Mouse (Mus musculus): ENCODE measurements around the gene Tmem151a.

Tmem151a gene

DNA sequence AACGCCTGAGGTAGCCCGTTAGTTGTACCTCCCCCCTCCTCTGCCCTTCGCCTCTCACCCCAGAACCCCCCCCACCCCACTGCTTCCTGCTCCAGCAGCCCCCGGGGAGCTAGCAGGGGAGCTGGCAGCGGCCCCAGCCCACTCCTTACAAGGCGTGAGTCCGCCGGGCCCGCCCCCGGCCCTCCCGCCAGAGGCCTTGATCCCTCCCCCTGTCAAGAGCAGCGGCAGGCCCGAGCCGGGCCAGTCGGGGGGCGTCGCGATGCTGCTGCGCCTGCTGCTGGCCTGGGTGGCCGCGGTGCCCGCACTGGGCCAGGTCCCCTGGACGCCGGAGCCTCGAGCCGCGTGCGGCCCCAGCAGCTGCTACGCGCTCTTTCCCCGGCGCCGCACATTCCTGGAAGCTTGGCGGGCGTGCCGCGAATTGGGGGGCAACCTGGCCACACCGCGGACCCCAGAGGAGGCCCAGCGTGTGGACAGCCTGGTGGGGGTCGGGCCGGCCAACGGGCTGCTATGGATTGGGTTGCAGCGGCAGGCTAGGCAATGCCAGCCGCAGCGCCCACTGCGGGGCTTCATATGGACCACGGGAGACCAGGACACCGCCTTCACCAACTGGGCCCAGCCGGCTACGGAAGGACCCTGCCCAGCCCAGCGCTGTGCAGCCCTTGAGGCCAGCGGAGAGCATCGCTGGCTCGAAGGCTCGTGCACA lies 17.3 kb downstream of the Tmem151a start, which contains the start of gene Cd248:
Gene Cd248, plus strand, starts transcription at position 212 of the 703 bp plus-strand sequence.
- DNase-seq (ENCODE audit: low spot score in 2 of 2) = peak in 1 of 2 experiments; percentile 25

DNA sequence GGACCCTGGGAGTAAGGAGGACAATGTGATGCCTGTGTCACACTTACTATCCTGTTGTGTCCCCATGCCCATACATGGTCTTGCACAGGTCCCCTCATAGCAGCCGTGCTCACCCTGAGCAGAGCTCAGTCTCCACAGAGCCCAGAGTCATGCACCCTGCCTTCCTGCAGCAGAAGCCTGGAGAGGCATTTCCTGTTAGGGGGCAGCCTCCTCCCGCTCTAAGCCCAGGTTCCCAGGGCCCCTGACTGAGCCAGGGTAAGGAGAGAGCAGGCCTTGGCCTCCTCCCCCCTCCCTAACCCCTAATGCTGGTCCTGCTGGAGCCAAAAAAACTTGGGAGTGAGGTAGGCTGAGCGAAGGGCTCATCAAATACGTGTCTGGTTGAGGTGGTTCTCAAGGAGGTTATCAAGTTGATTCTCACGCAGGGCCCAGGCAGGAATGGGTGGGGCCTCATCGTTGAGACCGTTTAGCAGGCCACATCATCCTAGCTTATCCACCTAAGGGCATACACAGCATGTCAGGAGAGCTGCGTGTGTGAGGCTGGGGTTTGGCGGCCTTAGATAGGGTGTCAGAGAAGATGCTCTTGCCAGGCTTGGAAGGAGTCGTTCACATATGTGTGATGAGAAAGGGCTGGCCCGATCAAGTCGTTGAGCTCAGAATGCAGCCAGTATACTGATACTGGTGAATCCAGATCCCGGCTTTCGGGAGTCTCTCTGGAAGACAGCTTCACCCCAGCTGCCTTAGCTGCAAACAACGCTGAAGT lies 18.1 kb downstream of the Tmem151a start:
- peak in 1 of 2 experiments; percentile 51 for DNase-seq (ENCODE audit: low spot score in 2 of 2)

DNA sequence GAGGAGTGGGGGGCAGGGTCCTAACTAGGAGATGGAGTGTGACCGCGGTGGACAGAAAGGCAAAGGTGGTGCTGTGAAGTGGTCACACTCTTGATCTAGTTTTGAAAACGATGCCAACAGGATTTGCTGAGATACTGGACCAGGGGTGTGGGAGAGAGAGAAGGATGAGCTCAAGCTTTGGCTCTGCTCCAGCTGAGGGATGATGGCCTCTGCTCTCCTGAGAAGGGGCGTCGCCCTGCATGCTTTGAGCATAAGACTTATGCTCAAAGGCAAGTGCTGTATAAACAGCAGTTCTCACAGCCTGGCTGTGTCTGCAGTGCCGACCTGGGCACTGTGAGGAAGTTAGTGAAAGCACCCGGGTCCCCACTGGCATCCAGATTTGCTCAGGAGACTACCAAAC lies 20.2 kb downstream of the Tmem151a start:
- DNase-seq (ENCODE audit: low spot score in 2 of 2) = no peak

DNA sequence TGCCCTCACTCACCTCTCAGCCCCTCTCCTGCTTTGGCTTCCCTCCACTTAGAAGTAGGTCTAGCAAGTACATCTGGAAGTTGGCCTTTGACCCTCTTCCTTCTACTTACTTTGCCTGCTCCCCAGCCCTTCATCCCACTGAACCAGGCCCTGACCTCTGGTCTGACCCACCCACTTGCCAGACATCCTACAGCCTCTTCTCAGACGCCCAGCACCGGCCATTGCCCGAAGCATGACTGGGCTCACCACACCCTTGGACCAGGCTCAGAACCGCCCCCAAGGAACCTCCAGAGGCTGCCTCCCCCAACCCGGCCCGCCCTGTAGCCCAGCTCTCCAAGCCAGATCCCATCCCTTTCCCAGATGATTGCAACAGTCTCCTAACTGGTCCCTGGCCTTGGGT lies 22.9 kb downstream of the Tmem151a start:
- no peak for DNase-seq (ENCODE audit: low spot score in 2 of 2)

DNA sequence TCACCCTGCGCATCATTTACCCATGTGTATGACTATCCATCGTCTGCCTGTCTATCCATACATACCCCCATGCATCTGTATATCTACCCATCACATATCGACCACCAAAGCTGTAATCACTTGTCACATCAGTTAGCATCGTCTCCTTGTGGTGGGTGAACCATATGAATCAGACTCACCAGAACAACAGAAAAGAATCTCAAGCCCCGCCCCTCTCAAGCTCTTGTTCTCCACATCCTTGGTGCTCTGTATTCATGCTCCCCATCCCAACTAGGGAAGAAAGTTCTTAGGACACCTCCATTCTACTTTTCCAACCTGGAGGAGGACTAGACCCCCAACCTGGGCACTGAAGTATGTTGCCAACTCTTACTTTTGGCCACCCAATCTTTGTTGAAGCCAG lies 23.3 kb downstream of the Tmem151a start:
- DNase-seq (ENCODE audit: low spot score in 2 of 2) = no peak

DNA sequence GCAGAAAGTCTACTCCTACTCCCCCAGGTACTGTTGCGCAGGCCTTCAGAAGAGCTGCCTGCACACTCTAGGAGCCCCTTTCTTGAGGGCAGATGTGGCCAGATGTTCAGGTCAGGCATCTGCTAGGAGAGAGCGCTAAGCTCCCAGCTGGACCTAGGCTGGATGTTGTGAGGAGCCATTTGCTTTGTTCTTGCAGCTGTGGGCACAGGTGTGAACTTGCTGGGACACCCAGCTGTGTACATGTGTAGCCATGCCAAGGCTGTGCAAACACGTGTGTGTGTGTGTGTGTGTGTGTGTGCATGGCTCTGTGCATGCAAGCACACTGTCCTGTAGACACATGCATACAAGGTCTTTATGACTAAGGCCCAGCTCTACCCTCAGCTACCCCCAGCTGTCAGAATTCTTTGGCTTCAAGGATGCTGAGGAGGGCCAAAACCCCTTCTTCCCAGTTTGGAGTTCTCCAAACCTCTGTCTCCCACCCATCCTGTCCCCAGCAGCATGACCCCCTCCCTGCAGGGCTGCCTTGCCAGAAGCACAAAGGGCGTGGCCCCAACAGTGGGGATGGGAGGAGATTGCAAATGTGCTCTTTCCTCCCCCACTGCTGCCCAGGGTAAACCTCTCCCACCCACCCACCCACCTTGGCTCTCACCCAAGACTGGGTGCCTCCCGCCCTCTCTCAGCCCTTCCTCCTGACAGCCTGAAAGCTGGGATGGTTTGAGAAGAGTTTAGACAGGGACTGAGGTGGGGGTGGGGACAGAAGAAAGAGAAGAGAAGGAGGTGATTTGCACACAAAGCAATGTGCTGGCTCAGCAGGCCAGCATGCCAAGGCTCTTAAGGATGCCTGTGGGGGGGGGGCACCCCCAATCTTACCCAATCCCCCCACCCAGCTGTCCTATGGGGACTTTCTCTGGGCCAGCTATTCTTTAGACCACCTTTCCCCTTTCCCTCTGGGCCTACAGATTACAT lies 24.7 kb downstream of the Tmem151a start:
- DNase-seq (ENCODE audit: low spot score in 2 of 2) = no peak

DNA sequence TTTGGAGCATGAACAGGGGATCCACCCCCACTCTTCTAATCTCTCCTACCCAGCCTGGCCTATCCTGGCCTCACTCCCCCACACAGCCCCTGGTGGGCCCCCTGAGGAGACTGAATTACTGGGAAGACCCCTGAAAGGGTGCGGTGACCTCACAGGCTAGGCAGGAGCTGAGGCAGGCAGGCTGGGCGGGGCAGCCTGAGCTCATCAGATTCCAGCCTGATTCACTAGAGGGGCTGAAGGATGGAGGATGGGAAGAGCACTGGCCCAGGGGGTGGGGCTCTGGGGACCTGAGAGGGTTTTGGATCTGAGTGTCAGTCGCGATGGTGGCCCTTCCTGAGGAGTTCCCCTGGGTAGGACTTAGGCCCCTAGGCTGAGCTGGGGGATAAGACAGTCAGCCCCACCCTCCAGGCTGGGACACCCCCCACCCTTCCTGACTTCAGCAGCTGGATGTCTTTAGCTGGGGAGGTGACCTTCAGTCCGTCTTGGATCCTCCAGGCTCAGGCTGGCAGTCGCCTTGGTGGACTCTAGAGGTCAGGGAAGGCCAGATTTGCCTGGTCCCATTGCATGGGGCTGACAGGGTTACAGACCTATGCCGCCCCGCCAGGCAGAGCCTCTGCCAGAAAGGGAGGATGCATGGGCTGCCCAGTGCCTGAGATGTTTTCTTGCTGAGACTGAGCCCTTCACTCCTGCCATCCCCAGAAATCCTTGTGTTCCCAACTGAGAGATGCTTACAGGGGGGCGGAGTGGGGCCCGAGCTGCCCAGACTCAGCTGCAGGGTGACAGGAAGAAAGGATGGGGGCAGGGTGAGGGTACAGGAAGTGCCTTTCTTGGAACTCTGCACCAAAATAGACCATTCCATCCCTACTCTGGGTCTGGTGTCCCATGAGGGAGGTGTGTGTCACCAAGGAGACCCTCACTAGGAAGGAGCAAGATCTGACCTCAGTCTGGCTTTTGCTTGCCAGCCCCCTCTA lies 26.2 kb downstream of the Tmem151a start:
- DNase-seq (ENCODE audit: low spot score in 2 of 2) = no peak

DNA sequence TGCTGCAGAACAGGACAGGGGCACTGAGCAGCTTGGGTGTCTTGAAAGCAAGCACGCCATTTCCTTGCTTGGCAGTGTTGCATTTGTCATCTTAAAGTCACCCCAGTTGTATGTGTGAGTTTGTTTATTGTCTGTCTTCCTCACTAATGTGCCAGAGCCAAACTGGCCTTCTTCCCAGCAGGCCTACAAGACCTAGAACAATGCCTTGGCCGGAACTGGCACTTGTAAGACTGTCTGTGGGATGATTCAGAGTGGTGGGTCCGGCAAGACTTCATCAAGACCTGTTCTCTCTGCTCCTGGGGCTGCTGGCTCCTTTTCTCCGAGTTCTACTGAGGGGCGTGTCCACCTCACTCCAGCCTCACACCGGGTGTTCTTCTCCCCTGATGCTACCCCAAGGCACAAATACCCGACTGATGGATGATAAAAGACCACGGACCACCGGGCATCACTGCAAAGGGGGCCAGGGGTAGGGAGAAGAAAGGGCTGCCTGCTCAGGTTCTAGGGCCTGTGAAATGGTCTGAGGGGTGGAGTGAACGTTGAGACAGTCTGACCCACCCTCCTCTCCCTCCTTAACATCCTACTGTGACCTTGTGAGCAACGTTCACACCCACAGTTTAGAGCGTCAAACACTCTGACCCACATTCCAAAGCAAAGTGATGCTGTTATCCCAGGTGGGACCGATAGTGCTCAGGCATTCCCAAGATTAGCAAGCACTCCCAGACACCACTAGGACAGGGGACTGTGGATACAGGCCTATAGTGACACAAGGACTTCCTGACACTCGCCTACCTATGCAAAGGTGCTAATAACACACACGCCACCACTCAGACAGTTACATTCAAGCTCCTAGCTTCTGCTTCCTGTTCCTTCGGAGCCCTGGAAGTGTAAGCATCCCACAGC lies 27.2 kb downstream of the Tmem151a start:
- no peak for DNase-seq (ENCODE audit: low spot score in 2 of 2)

DNA sequence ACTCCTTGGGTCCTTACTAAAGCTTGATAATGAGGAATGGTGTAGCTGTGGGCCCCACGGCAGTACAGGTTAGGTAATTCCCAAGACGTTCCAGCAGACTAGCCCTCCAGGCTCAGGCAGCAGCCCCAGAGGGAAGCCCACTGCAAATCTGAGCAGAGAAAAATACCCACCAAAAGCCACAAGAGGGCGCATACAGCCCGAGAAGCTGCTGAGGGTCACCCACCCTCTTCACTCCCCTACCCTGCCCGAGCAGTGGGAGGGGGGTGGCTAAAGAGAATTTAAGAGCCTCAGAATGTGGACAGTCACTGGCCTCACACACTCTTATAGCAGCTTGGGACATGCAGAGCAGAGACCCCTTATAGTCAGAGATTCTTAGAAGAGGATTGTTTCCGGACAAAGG lies 29.1 kb downstream of the Tmem151a start:
- DNase-seq (ENCODE audit: low spot score in 2 of 2) = no peak

DNA sequence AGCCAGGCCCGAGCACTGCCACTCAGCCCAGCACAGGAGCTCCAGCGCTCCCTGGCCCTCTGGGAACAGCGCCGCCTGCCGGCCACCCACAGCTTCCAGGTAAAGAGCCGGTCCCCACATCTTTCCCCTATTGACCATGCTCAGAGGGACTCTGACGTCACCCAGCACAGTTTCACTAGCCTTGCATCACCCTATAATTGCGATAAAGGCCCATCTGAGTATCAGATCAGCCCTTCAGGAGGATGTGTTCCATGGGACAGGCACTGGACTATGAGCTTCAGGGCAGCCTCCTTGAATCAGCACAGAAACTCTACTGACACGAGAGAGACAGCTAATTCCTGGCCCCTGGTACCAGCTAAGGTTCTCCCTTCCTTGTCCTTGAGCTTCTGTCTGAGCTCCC lies 31.4 kb downstream of the Tmem151a start:
- no peak for DNase-seq (ENCODE audit: low spot score in 2 of 2)

DNA sequence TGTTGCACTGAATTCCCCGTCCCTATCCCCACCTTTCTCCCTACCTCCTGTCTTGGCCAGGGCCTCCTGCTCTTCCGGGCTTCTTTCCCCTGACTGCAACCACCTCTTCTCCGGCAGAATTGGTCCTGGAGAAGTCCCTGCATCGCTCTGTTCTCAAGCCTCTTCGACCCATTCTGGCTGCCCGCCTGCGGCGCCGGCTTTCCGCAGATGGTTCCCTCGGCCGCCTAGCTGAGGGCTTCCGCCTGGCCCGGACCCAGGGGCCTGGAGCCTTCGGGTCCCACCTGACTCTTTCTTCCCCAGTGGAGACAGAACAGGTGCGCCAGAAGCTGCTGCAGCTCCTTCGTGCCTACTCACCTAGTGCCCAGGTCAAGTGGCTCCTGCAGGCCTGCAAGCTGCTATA lies 32.5 kb downstream of the Tmem151a start:
- no peak for DNase-seq (ENCODE audit: low spot score in 2 of 2)

DNA sequence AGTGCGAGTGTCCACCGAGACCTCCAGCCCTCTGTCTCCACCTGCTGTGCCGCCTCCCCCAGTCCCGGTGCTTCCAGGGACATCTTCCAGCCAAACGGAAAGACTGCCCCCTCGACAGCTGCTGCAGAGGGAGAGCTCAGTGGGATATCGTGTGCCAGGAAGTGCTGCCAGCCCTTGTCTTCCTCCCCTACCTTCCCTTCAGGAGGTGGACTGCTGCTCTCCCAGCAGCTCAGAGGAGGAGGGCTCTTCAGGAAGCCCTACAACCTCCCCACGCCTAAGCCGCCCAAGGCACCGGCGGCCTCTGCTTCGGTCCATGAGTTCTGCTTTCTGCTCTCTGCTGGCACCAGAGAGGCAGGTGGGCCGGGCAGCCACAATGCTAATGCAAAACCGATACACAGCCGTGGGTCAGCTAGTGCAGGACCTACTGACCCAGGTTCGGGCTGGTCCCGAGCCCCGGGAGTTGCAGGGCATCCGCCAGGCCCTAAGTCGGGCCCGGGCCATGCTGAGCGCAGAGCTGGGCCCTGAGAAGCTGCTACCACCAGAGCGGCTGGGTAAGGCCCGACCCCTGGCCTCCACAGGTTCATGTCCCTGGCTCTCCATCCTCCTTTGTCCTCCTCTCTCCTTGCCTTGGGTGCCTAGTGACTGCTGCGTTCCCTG lies 33.0 kb downstream of the Tmem151a start:
- no peak for DNase-seq (ENCODE audit: low spot score in 2 of 2)

DNA sequence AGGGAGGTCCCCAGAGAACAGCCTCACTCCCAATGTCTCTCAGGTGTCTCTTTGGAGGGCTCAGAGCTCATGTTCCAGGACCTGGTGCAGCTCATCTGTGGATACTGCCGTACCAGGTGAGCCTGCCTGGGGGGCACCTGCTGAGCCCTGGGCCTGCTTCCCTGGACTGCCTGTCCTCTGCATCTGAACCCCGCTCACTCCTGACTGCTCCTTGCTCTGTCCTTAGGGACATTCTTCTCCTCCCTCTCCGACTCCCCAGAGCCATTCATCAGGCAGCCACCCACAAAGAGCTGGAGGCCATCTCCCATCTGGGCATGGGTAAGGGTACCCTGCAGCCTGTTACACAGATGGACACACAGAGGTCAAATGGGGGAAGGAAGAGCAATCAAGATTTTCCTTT lies 33.8 kb downstream of the Tmem151a start:
- no peak for DNase-seq (ENCODE audit: low spot score in 2 of 2)

DNA sequence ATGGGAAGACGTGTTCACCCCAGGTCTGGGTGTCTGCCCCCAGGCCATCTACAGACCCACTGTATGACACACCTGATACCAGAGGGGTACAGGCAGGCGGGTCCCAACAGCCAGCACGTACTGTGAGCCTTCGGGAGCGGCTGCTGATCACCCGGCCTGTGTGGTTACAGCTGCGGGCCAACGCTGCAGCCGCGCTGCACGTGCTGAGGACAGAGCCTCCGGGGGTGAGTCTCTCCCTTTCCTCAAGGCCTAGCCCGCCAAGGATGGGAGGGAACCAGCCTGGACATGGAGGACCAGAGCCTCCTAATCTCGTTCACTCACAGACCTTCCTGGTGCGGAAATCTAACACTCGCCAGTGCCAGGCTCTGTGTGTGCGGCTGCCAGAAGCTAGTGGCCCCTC lies 34.3 kb downstream of the Tmem151a start:
- DNase-seq (ENCODE audit: low spot score in 2 of 2) = no peak

DNA sequence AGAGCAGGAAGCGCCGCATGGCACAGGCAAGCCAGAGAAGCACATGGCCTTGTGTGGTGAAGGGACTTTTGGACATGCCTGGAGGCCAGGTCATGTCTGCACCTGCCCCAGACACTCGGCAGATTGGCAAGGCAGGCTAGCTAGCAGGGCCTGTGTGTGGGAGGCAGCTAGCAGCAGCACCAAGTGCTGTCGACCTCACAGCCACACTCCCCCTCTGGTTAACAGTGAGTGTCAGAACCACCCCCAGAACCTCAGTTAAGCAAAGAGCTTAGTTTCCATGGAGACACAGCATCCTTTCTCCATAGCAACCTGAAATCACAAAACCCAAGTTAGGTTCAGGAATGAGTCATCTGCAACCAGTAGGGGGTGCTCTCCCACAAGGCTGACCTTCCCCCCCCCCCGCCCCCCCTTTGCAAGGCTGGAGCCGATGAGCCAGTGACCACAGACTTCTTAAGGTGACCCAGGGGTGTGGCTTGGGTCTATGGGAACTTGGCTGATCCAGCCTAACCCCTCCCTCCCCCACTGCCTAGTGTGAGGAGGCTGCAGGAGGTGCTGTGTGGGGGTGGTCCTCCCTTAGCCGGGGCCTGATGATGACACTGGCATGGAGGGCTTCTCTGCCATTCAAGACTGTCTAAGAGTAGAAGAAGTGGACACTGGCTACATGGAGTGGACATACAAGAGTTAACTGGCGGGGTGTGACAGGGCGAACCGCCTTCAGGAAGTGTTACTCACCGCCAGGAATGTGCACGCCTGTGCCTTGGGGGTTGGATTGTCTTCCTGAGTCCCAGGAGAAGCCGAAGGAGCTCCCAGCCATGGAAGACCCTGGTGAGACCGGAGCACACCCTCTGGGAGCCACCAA lies 35.1 kb downstream of the Tmem151a start, which contains the start of gene Rin1:
Gene Rin1, plus strand, starts transcription at position 435 of the 859 bp plus-strand sequence.
- no peak for DNase-seq (ENCODE audit: low spot score in 2 of 2)

DNA sequence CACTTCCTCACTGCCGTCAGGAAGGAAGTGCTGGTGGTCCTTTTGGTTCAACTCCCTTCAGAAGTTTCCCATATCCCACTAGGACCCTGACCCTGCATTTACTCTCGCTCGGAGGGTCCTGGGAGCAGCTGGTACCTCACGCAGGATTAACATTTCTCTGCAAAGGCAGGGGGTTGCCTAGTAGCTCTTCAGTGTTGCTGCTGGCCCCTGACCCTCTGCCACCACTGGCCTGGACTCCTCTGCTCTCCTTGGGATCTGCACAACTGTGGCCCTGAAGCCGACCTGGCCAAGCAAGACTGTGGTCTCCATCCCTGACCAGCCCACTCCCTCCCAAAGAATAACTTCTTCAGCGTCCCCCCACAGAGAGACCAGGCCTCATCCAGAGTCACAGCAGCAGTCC lies 36.0 kb downstream of the Tmem151a start:
- no peak for DNase-seq (ENCODE audit: low spot score in 2 of 2)

DNA sequence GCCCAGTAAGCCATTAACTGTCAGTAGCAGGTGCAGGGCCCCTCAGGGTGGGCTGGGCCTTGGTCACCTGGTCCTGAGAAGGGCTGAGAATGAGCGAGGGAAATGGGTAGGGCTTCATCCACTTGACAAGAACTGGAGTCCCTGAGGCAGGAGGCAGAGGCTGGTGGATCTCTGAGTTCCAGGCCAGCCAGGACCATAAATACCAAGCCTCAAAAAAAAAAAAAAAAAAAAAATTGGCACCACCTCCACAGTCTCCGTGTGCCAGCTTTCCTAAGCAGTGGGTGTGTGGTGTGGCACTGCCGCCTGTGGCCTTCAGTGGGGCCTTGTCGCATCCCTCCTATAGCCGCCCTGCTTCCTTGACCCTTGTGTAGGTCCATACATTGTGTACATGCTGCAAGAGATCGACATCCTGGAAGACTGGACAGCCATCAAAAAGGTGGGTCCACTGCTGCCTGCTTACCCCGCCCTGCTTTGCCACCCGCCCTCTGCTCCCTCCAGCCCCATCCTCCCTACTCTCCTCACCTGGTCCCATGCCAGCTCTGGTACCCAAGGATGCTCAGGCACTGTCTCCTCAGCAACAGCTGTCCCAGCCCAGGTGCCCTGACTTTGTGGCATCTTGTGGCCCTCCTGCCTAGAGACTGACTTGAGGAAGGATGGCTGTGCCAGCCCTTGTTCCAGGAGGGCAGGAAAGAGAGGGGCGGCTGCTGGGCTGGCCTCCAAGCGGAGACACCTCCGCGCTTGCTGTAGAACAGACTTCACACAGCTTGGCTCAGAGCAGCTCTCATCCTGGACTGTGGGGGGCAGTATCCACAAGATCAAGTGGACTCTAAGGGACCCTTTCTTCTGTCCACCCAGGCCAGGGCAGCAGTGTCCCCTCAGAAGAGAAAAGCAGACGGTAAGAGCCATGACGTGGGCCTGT lies 36.9 kb downstream of the Tmem151a start:
- DNase-seq (ENCODE audit: low spot score in 2 of 2) = no peak

Data from spleen, postnatal 36 days (tissue).